ENCODE assay signal across 8 mouse cellular contexts in the genomic region with DNA sequence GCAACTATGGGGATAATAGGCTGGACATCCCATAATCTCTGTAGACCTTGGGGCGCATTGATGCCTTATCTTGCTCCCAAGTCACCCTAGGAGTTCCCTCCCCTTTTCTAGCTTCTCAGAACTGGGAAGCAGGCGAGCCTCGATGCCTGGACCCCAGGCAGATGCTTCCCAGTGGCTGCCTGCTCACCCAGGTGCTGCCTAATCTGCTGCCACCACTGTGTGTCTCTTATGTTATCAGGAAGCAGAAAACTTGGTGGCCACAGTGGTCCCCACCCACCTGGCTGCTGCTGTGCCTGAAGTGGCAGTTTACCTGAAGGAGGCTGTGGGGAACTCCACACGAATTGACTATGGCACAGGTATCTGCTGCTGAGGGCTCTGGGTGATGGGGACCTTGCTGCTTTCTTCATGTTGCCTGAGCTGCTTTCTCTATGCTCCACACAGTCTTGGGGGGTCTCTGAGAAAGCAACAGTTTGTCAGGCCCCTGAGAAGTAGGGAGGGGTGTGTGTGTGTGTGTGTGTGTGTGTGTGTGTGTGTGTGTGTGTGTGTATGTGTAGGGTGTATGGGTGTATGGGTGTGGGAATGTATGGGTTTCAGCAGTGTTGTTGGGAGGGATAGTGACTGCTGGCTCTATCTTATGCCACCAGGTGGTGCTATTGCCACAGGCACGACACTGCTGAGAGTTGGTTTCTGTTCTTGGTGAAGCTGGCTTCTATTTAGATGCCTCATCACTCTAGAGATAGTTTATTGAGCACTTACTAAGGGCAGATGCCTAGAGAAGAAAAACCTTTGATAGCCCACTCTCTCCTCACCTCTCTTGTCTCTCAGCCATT. TPM values are rescaled to one million over a fixed set of nuclear protein-coding genes. Genes with fewer than 3 reads are reported as not detected.
A peak's percentile ranks its signal among the peaks of the same experiment; 100 is the strongest.
DNase-seq lines count a peak whose midpoint lies in the region; ATAC-seq and TF ChIP-seq lines count a peak whose summit lies in the region.

No protein-coding gene starts in this region.

- H3K27ac ChIP-seq in kidney, adult 2 months (ENCODE audit: insufficient read depth, low read depth, low read length) = 0 out of 2 replicates have a peak overlapping the region, but pooled peaks have one; percentile 14
- no peak overlapping the region for H3K27ac ChIP-seq in limb, embryonic 15.5 days
- H3K27ac ChIP-seq in midbrain, embryonic 16.5 days (ENCODE audit: low read length) = no peak overlapping the region

- H3K4me2 ChIP-seq in limb, embryonic 15.5 days = no peak overlapping the region
- no peak overlapping the region for H3K4me2 ChIP-seq in midbrain, embryonic 16.5 days (ENCODE audit: low read length)

- TF ChIP-seq CTCF in kidney, adult 2 months (conservative IDR thresholded peaks at IDR 0.05; ENCODE audit: insufficient read depth, insufficient read length, low read depth, low read length) = peak; percentile 99

- H3K4me3 ChIP-seq in kidney, adult 2 months (ENCODE audit: insufficient read depth, low read depth, low read length) = no peak overlapping the region
- H3K4me3 ChIP-seq in limb, embryonic 15.5 days = no peak overlapping the region
- H3K4me3 ChIP-seq in midbrain, embryonic 16.5 days (ENCODE audit: low read depth, low read length) = no peak overlapping the region

- TF ChIP-seq POLR2A in kidney, adult 2 months (IDR thresholded peaks at IDR 0.05; ENCODE audit: low read depth, low read length) = no peak

- DNase-seq in A20 (ENCODE audit: low read depth, low spot score) = peak; percentile 67
- peak; percentile 78 for DNase-seq in ZHBTc4 (ENCODE audit: low read depth, low spot score)
- DNase-seq in embryo, embryonic 10 days (ENCODE audit: low spot score) = peak; percentile 88
- peak; percentile 82 for DNase-seq in kidney, adult 2 months
- peak; percentile 74 to 82 for DNase-seq in spleen, postnatal 4 days (ENCODE audit: low spot score in 2 of 2)

- H3K36me3 ChIP-seq in kidney, adult 2 months (ENCODE audit: control insufficient read depth, insufficient read depth, low read length) = no peaks in the 10 kb centered on the region; the same call in 1 of the 2 replicates
- H3K36me3 ChIP-seq in limb, embryonic 15.5 days = peaks cover 78% of the 10 kb centered on the region
- peaks cover 44% of the 10 kb centered on the region for H3K36me3 ChIP-seq in midbrain, embryonic 16.5 days (ENCODE audit: control insufficient read depth, insufficient read depth, low read length)

- no peaks in the 10 kb centered on the region for H3K9me3 ChIP-seq in limb, embryonic 15.5 days
- no peaks in the 10 kb centered on the region for H3K9me3 ChIP-seq in midbrain, embryonic 16.5 days (replicated peaks; ENCODE audit: control insufficient read depth, low read length, poor library complexity, severe bottlenecking)

- 45% methylated on average over 5 of the region's 5 CpGs for WGBS in kidney, adult 2 months
- 55% methylated on average over 5 of the region's 5 CpGs for WGBS in limb, embryonic 15.5 days
- WGBS in midbrain, embryonic 16.5 days = 56% methylated on average over 5 of the region's 5 CpGs

- no peaks in the 10 kb centered on the region for H3K27me3 ChIP-seq in kidney, adult 2 months (replicated peaks; ENCODE audit: control insufficient read depth, insufficient read depth, low read length)
- H3K27me3 ChIP-seq in limb, embryonic 15.5 days = no peaks in the 10 kb centered on the region
- no peaks in the 10 kb centered on the region for H3K27me3 ChIP-seq in midbrain, embryonic 16.5 days (ENCODE audit: control insufficient read depth, insufficient read depth, low read depth, low read length)

- H3K4me1 ChIP-seq in kidney, adult 2 months (ENCODE audit: control insufficient read depth, insufficient read depth, low read length) = peaks cover 21% of the 10 kb centered on the region; the same call in 1 of the 2 replicates
- H3K4me1 ChIP-seq in limb, embryonic 15.5 days = peaks cover 13% of the 10 kb centered on the region
- H3K4me1 ChIP-seq in midbrain, embryonic 16.5 days (ENCODE audit: control insufficient read depth, insufficient read depth, low read length) = peaks cover 2% of the 10 kb centered on the region

- ATAC-seq in granulocyte monocyte progenitor cell, adult 5-6 weeks (replicated peaks; ENCODE audit: poor library complexity, severe bottlenecking) = peak; percentile 83
- ATAC-seq in limb, embryonic 15.5 days (ENCODE audit: insufficient number of reproducible peaks, low FRiP score, low TSS enrichment, low read depth) = 0 out of 2 replicates have a peak, but pooled peaks have one; percentile 36
- ATAC-seq in midbrain, embryonic 16.5 days = peak; percentile 84

- H3K9ac ChIP-seq in limb, embryonic 15.5 days = no peak overlapping the region
- H3K9ac ChIP-seq in midbrain, embryonic 16.5 days (ENCODE audit: low read depth, low read length) = no peak overlapping the region

RNA-seq across cellular contexts. Expression of a gene that starts 19.7 kb away (rescaled TPM):
- 127 and 167 TPM in 2 replicates for total RNA-seq in granulocyte monocyte progenitor cell, adult 5-6 weeks (2014; fragmentation: Nextera tagmentation)
- 58.5 and 61.0 TPM in 2 replicates for total RNA-seq in granulocyte monocyte progenitor cell, adult 5-6 weeks (2017)
- polyA plus RNA-seq in kidney, adult 2 months (2012; rRNA removed) = 132 and 176 TPM in 2 replicates
- 137 and 149 TPM in 2 replicates for polyA plus RNA-seq in limb, embryonic 15.5 days (2015; fragmentation: Nextera tagmentation; extraction: Ambion mirVana)
- 146 and 156 TPM in 2 replicates for polyA plus RNA-seq in midbrain, embryonic 16.5 days (2015; fragmentation: Nextera tagmentation; extraction: Ambion mirVana)

RNA-seq across cellular contexts. Expression of a gene that starts 19.9 kb away (rescaled TPM):
- total RNA-seq in granulocyte monocyte progenitor cell, adult 5-6 weeks (2014; fragmentation: Nextera tagmentation) = 18.1 and 35.3 TPM in 2 replicates
- 7.1 and 14.7 TPM in 2 replicates for total RNA-seq in granulocyte monocyte progenitor cell, adult 5-6 weeks (2017)
- polyA plus RNA-seq in kidney, adult 2 months (2012; rRNA removed) = 214 and 254 TPM in 2 replicates
- 23.9 and 37.6 TPM in 2 replicates for polyA plus RNA-seq in limb, embryonic 15.5 days (2015; fragmentation: Nextera tagmentation; extraction: Ambion mirVana)
- 23.6 and 26.0 TPM in 2 replicates for polyA plus RNA-seq in midbrain, embryonic 16.5 days (2015; fragmentation: Nextera tagmentation; extraction: Ambion mirVana)

RNA-seq across cellular contexts. Expression of a gene that starts 38.5 kb away (rescaled TPM):
- total RNA-seq in granulocyte monocyte progenitor cell, adult 5-6 weeks (2014; fragmentation: Nextera tagmentation) = not detected in 2 replicates
- total RNA-seq in granulocyte monocyte progenitor cell, adult 5-6 weeks (2017) = 0.56 and 3.2 TPM in 2 replicates
- polyA plus RNA-seq in kidney, adult 2 months (2012; rRNA removed) = 9.9 and 16.1 TPM in 2 replicates
- 1.9 and 2.1 TPM in 2 replicates for polyA plus RNA-seq in limb, embryonic 15.5 days (2015; fragmentation: Nextera tagmentation; extraction: Ambion mirVana)
- 2.0 TPM in 2 replicates for polyA plus RNA-seq in midbrain, embryonic 16.5 days (2015; fragmentation: Nextera tagmentation; extraction: Ambion mirVana)

RNA-seq across cellular contexts. Expression of a gene that starts 43.5 kb away (rescaled TPM):
- 13.4 and 17.5 TPM in 2 replicates for total RNA-seq in granulocyte monocyte progenitor cell, adult 5-6 weeks (2014; fragmentation: Nextera tagmentation)
- 19.1 and 29.6 TPM in 2 replicates for total RNA-seq in granulocyte monocyte progenitor cell, adult 5-6 weeks (2017)
- 30.6 and 36.4 TPM in 2 replicates for polyA plus RNA-seq in kidney, adult 2 months (2012; rRNA removed)
- polyA plus RNA-seq in limb, embryonic 15.5 days (2015; fragmentation: Nextera tagmentation; extraction: Ambion mirVana) = 35.5 and 35.8 TPM in 2 replicates
- 63.6 and 67.8 TPM in 2 replicates for polyA plus RNA-seq in midbrain, embryonic 16.5 days (2015; fragmentation: Nextera tagmentation; extraction: Ambion mirVana)
